In genomic region chr15:41325633-41326252, GRCm38 (mm10) we compare ENCODE assay signal across 8 mouse cellular contexts.
DNase-seq lines count a peak whose midpoint lies in the region; ATAC-seq and TF ChIP-seq lines count a peak whose summit lies in the region.

No protein-coding gene starts in this region.

- H3K27ac ChIP-seq in embryonic facial prominence, embryonic 10.5 days (replicated peaks), result no peak overlapping the region
- H3K27ac ChIP-seq in hindbrain, postnatal 0 days, result no peak overlapping the region
- H3K27ac ChIP-seq in limb, embryonic 10.5 days, result no peak overlapping the region

- no peaks in the 10 kb centered on the region for H3K9me3 ChIP-seq in embryonic facial prominence, embryonic 10.5 days
- no peaks in the 10 kb centered on the region for H3K9me3 ChIP-seq in hindbrain, postnatal 0 days (ENCODE audit: low read length)
- no peaks in the 10 kb centered on the region for H3K9me3 ChIP-seq in limb, embryonic 10.5 days (replicated peaks)

- H3K27me3 ChIP-seq in embryonic facial prominence, embryonic 10.5 days (replicated peaks; ENCODE audit: low read depth, poor library complexity, severe bottlenecking), result no peaks in the 10 kb centered on the region
- H3K27me3 ChIP-seq in hindbrain, postnatal 0 days (ENCODE audit: insufficient read depth, low read length), result no peaks in the 10 kb centered on the region
- H3K27me3 ChIP-seq in limb, embryonic 10.5 days (ENCODE audit: low read depth, poor library complexity, severe bottlenecking), result no peaks in the 10 kb centered on the region

- H3K4me2 ChIP-seq in hindbrain, postnatal 0 days (ENCODE audit: low read depth, low read length), result no peak overlapping the region

- H3K4me1 ChIP-seq in embryonic facial prominence, embryonic 10.5 days, result no peaks in the 10 kb centered on the region
- H3K4me1 ChIP-seq in hindbrain, postnatal 0 days (ENCODE audit: insufficient read depth, low read length), result no peaks in the 10 kb centered on the region
- H3K4me1 ChIP-seq in limb, embryonic 10.5 days, result no peaks in the 10 kb centered on the region

- H3K4me3 ChIP-seq in embryonic facial prominence, embryonic 10.5 days, result no peak overlapping the region
- H3K4me3 ChIP-seq in hindbrain, postnatal 0 days (ENCODE audit: low read length), result no peak overlapping the region
- no peak overlapping the region for H3K4me3 ChIP-seq in limb, embryonic 10.5 days

- ATAC-seq in hindbrain, postnatal 0 days, result no peak

- peak; percentile 77 for TF ChIP-seq CTCF in hindbrain, postnatal 0 days (IDR thresholded peaks at IDR 0.05; ENCODE audit: low read depth)

- H3K9ac ChIP-seq in hindbrain, postnatal 0 days (replicated peaks; ENCODE audit: low read length), result no peak overlapping the region

- DNase-seq in adrenal gland, adult (ENCODE audit: inconsistent age in 2 of 2, low spot score in 1 of 2), result peak; percentile 21 to 81
- DNase-seq in adrenal gland, adult 8-10 months, result no peak
- peak; percentile 55 for DNase-seq in urinary bladder, postnatal 25 days (ENCODE audit: low spot score)
- no peak for DNase-seq in urinary bladder, adult 2 months (ENCODE audit: low spot score)
- DNase-seq in embryonic facial prominence, embryonic 10.5 days (ENCODE audit: low spot score), result peak; percentile 25
- peak; percentile 90 for DNase-seq in hindbrain, postnatal 0 days (ENCODE audit: low spot score)
- peak; percentile 40 for DNase-seq in limb, embryonic 10.5 days (ENCODE audit: low spot score)
- peak; percentile 57 to 69 for DNase-seq in right cerebral cortex, postnatal 10 days (ENCODE audit: low spot score in 2 of 2)

- WGBS in embryonic facial prominence, embryonic 10.5 days, result 28% methylated on average over 7 of the region's 7 CpGs
- 19% methylated on average over 7 of the region's 7 CpGs for WGBS in hindbrain, postnatal 0 days
- WGBS in limb, embryonic 10.5 days, result 27% methylated on average over 7 of the region's 7 CpGs

- no peaks in the 10 kb centered on the region for H3K36me3 ChIP-seq in embryonic facial prominence, embryonic 10.5 days (replicated peaks)
- no peaks in the 10 kb centered on the region for H3K36me3 ChIP-seq in hindbrain, postnatal 0 days (ENCODE audit: insufficient read depth, low read length)
- no peaks in the 10 kb centered on the region for H3K36me3 ChIP-seq in limb, embryonic 10.5 days

Comparison
In these comparisons a context has a peak if more than half of its experiments do, and no peak if none do; other contexts are left out.
1. DNase-seq: peak in adrenal gland, adult (2 of 2), urinary bladder, postnatal 25 days (single experiment), embryonic facial prominence, embryonic 10.5 days (single experiment), hindbrain, postnatal 0 days (single experiment), limb, embryonic 10.5 days (single experiment) and right cerebral cortex, postnatal 10 days (2 of 2); none in adrenal gland, adult 8-10 months (single experiment) and urinary bladder, adult 2 months (single experiment).